In the genomic region with DNA sequence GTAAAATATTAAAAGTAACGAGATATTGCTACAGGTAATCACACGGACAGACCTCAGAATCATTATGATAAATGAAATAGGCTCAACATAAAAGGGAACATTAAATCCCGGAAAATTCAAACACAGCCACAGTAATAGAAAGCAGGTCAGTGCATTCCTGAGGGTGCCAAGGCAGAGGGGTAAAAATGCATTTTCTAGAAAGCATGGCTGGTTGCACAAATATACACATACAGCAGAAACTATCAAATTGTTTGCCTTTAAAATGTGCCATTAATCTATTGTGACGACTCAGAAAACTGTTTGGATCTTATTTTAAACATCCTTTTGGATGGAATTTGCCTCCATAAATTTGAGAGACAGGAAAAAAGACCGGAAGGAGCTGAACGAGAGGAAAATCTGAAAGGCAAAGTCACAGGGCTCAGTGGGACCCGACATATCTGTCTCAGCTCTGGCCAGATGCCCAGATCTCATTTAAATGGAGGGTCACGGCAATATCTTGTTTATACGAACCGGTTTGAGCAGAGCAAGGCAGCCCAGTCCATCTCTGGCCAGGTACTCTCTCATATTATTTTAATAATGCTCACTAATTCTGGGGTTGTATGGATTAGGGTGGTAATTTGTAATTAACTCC, we compare ENCODE assay signal across 10 mouse cellular contexts. TPM values are rescaled to one million over a fixed set of nuclear protein-coding genes. Genes with fewer than 3 reads are reported as not detected.
DNase-seq lines count a peak whose midpoint lies in the region; ATAC-seq lines count a peak whose summit lies in the region.
"Had no signal": no experiment of that assay in that cellular context is flagged by ENCODE, and none has a peak within 500 bp of the region (broad histone marks: within the 10 kb centered on the region; RNA-seq: fewer than 3 reads in every experiment).

No protein-coding gene starts in this region.

- no peak overlapping the region for H3K27ac ChIP-seq in heart, embryonic 15.5 days
- H3K27ac ChIP-seq in intestine, embryonic 16.5 days (ENCODE audit: low read length) = 0 out of 2 replicates have a peak overlapping the region, but pooled peaks have one; percentile 18
- H3K27ac ChIP-seq: layer of hippocampus, adult 2 months had no signal

- intact Hi-C loops in heart, postnatal 14 days (cut with DNase I) = no loop called here
- intact Hi-C loops in left cerebral cortex, postnatal 10 days (cut with DNase I) = no loop called here

- H3K27me3 ChIP-seq in heart, embryonic 15.5 days = no peaks in the 10 kb centered on the region
- no peaks in the 10 kb centered on the region for H3K27me3 ChIP-seq in intestine, embryonic 16.5 days (replicated peaks; ENCODE audit: control insufficient read depth, insufficient read depth, low read length)

- no peaks in the 10 kb centered on the region for H3K9me3 ChIP-seq in heart, embryonic 15.5 days (replicated peaks)
- no peaks in the 10 kb centered on the region for H3K9me3 ChIP-seq in intestine, embryonic 16.5 days (ENCODE audit: control insufficient read depth, low read length)

- no peak overlapping the region for H3K4me3 ChIP-seq in heart, embryonic 15.5 days
- no peak overlapping the region for H3K4me3 ChIP-seq in intestine, embryonic 16.5 days (ENCODE audit: low read length)
- H3K4me3 ChIP-seq: layer of hippocampus, adult 2 months had no signal

- 0 out of 2 replicates have a peak, but pooled peaks cover 2% of the 10 kb centered on the region for H3K4me1 ChIP-seq in heart, embryonic 15.5 days (replicated peaks)
- peaks cover 7% of the 10 kb centered on the region; the same call in 1 of the 2 replicates for H3K4me1 ChIP-seq in intestine, embryonic 16.5 days (ENCODE audit: control insufficient read depth, insufficient read depth, low read length)

- H3K36me3 ChIP-seq in heart, embryonic 15.5 days = no peaks in the 10 kb centered on the region
- H3K36me3 ChIP-seq in intestine, embryonic 16.5 days (ENCODE audit: control insufficient read depth, insufficient read depth, low read length) = no peaks in the 10 kb centered on the region

- peak overlapping the region; percentile 23; the same call in 1 of the 2 replicates for H3K4me2 ChIP-seq in heart, embryonic 15.5 days
- H3K4me2 ChIP-seq in intestine, embryonic 16.5 days (ENCODE audit: low read depth, low read length) = no peak overlapping the region

- DNase-seq in heart, postnatal 14 days = no peak
- peak; percentile 19 for DNase-seq in 3T3-L1 (ENCODE audit: low read depth, low spot score)
- DNase-seq in lung, postnatal 14 days = peak; percentile 40
- DNase-seq in T-cell, adult 2 months (ENCODE audit: low spot score) = no peak
- DNase-seq in embryo, embryonic 9.5 days (ENCODE audit: extremely low spot score) = no peak
- no peak for DNase-seq in left cerebral cortex, postnatal 10 days (ENCODE audit: extremely low spot score in 1 of 2, low spot score in 2 of 2)
- DNase-seq: adrenal gland, adult 2 months had no signal

- ATAC-seq in heart, embryonic 15.5 days (replicated peaks; ENCODE audit: insufficient number of reproducible peaks, insufficient read depth, low FRiP score, low read depth) = no peak
- peak; percentile 76 for ATAC-seq in intestine, embryonic 16.5 days

- 32% methylated on average over 10 of the region's 10 CpGs for WGBS in heart, embryonic 15.5 days
- WGBS in intestine, embryonic 16.5 days = 39% methylated on average over 10 of the region's 10 CpGs

- no peak overlapping the region for H3K9ac ChIP-seq in heart, embryonic 15.5 days
- no peak overlapping the region for H3K9ac ChIP-seq in intestine, embryonic 16.5 days (ENCODE audit: low read depth, low read length)

RNA-seq across cellular contexts. Expression of a gene that starts 4.9 kb away (rescaled TPM):
- 0.25 and 0.77 TPM in 2 replicates for polyA plus RNA-seq in heart, embryonic 15.5 days (2015; fragmentation: Nextera tagmentation; extraction: Ambion mirVana)
- under 1 TPM; 0.49 to 0.50 TPM for total RNA-seq in heart, postnatal 14 days (2021)
- polyA plus RNA-seq in intestine, embryonic 16.5 days (2015; fragmentation: Nextera tagmentation; extraction: Ambion mirVana) = 0.18 and 0.24 TPM in 2 replicates
- total RNA-seq in left cerebral cortex, postnatal 10 days (2021) = 10 to 100 TPM; 71.8 to 72.0 TPM

Comparison
In these comparisons a context has a peak if more than half of its experiments do, and no peak if none do; other contexts are left out.
1. DNase-seq: peak in 3T3-L1 (single experiment) and lung, postnatal 14 days (single experiment); none in heart, postnatal 14 days (0 of 2), T-cell, adult 2 months (single experiment), embryo, embryonic 9.5 days (single experiment) and left cerebral cortex, postnatal 10 days (0 of 2).
2. RNA of a gene that starts 4.9 kb away (total RNA-seq): 71.8 to 72.0 TPM in left cerebral cortex, postnatal 10 days; 0.49 to 0.50 TPM in heart, postnatal 14 days; every median in the first group is over 10 times any median in the second.